Mouse (Mus musculus) urinary bladder, postnatal 36 days (tissue): ENCODE data around the gene Ercc1.

ENCODE experiments used
- DNase-seq, 2 experiments: peaks; one replicate each; pipeline ENCODE4 v3.0.0; 2022; ENCODE audit warnings: low spot score in 2 of 2, mixed read lengths in 1 of 2

Gene Ercc1

DNA sequence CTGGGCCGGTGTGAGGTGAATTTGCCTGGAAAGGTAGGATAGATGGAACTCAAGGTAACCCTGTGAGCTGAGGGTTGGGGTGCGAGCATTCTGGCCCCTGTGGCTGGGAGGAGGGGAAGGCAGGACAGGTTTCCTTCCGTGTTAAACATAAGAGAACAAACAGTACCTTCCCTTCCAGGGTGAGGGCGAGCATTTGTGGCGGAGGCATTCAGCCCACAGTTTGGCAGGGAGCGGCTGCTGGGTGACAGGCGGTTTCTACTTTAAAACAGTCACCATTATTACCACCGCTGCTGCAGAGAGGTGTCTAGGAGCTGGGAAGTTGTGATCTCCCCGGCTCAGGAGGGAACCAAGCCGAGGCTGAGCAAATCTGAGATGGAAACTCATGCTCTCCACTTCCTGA is 7.5 kb upstream of the Ercc1 start:
- no peak for DNase-seq

DNA sequence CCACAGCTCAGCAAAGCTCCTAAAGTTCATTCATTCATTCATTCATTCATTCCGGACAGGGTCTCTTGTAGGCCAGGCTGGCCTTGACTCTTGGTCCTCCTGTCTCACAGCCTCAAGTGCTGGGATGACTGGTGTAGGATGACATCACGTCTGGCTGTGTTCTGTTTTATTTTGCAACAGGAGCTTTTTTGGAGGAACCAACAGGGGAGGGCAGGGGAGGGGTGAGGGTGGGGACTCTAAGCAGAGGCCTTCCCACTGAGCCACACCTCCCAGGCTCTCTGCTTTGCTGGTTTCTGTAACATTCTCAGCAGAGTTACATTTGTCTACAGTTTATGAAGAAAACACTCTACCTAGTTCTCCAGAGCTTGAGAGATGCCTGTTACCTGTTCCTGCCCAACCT is 6.5 kb upstream of the Ercc1 start:
- no peak for DNase-seq

DNA sequence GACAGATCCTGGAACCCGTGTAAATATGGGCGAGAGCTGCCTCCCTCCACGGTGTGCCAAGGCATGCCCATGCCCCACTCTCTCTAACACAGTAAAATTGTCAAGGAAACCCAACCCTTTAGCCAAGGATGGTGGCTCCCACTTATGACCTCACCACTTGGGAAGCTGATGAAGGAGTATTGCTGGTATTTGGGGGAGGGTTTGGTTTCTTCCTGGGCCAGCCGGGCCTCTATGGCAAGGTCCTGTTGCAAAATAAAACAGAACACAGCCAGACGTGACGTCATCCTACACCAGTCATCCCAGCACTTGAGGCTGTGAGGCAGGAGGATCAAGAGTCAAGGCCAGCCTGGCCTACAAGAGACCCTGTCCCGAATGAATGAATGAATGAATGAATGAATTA is 6.0 kb upstream of the Ercc1 start:
- DNase-seq = no peak

DNA sequence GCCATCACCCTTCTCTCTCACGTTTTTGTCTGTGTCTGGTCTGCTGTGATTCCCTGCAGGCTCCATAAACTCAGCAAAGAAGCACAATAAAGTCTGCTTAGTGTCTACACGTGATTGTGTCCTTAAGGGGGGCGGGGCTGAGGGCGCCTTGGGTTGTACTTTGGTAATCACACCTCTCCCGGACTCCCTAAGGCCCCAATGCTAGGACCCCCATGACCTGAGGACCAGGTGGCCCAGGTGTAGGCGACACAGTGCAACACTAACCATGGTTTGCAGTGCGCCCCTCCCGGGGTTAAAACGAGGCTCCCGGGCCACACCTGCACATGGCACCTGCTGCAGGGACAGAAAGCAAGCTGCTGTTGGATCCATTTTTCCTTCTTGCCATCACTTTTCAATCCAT is 3.3 kb upstream of the Ercc1 start:
- DNase-seq = no peak

DNA sequence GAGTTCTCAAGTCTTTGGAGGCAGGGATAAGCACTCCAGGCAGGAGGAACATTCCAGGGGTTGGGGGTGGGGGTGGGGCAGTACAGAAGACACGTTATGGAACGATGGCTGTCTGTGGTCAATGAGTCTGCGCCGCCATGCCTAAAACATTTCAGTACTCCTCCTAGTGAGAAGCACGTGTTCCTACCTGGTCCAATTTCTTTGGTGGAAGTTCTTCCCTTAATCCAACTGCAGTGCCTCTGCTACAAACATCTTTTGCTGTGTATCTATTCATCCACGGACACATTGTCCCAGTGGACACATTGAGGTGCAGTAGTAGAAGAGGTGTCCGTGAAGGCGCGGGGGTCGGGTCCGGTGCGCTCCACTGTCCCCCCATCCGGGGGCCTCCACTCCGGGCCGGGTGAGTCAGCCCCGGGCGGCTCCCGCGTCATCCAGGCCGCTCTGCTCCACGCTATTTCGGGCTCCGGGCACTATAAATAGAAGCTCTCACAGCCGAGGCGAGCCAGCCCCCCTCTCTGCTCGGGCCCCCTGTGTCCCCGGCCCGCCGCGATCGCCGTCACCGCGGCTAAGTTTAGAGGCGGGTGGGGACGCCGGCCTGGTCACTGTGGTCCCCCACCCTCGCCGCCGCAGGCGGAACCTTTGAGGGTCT is 2.7 kb upstream of the Ercc1 start:
- no peak for DNase-seq

DNA sequence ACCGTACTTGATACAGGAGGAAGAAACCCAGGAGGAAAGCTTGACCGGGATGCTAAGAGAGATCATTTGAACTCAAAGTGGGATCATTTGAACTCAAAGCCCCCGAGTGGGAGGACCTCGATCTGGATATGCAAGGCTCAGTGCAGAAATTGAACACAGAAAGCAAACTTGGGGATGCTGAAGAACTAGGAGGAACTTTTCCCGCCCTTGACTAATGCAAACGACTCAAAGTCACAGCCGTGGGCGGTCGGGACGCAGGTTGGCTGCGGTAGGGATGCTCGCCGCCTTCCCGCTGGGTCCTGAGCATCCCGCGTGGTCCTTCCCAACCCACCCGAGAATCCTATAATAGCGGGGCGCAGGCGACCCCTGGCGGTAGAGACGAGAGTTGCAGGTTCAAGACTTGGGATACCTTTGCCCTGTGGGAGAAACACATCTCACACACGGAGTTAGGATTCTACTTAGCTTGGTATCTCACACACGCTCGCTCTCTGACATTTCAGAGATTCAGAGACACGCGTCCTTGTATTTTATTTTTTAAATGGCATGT is 2.0 kb upstream of the Ercc1 start:
- peak; percentile 81 to 86 for DNase-seq

DNA sequence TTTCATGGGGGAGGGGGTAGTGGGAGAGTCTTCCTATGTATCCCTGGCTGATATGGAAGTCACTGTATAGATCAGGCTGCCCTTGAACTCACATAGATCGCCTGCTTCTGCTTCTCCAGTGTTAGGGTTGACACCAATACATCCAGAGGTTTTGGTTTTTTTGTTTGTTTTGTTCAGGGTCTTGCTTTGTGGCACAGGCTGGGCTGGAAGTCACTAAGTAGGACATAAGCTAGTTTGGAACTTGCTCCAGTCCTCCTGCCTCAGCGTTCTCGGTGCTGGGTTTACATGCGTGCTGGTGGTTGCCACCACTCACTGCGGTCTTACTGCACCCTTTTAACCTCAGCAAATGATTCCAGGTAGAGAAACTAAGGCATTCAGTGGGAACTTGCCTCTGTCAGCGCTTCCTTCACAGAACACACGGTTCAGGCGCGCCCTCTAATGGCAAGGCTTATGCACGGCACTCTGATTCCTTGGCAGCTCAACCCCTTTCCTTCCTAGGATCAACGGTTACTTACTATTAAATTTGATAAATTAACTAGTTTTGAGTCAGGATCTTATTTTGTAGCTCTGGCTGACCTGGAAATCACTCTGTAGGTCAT is 1.3 kb upstream of the Ercc1 start:
- peak; percentile 62 to 68 for DNase-seq

DNA sequence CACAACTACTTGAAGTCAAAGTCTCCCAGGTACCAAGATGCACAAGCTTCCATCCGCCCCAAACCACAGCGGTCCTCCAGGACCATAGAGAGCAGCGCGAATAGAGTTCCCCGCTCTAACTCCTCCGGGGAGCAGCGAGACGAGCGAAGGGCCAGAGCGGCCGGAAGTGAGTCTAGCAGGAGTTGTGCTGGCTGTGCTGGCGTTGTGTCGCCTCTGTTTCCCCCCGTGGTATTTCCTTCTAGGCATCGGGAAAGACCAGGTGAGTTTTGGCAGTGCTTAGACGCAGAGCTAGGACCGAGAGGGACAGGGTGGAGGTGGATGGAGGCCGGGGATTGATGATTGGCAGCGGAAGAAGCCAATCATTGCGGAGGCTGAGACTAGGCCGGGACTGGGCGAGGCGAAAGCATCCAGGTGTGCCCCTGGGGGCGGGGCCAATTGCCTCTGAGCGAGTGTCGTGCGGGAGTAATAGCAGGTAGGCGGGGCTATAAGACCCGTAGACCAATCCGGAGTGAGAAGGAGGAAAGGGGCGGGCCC is 427 bp downstream of the Ercc1 start:
- peak; percentile 92 to 95 for DNase-seq

DNA sequence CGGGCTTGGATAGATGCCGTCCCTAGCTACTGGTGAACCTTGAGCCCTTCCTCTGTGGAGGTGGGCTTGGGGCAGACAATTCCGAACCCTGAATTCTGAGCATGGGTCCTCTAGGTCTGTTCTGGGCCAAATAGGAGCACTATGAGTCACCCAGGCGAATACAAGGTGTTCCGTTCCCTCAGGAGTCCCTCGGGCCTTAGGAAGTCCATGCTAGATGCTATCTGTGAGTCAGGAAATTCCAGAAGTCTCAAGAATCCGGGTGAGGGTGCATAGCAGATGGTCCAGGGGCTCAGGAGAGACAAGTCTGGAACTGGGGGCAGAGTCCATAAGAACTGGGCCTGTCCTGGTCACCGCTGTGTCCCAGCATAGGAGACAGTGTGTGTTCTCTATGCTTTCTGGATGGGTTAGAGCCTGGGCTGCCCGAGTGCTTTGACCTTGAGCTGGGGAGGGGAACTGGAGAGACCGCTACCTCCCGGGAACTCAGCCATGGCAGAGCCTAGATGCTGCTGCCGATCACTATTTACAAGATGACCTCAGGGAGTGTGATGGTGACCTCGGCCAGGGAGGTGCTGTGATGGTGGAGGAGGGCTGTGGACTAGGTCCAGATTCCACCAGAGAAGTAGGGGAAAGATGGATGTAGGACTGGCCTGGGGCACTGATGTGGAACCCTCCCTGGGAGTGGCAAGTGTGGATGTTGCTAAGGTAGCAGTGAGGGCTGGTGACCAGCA is 4.8 kb downstream of the Ercc1 start:
- no peak for DNase-seq

DNA sequence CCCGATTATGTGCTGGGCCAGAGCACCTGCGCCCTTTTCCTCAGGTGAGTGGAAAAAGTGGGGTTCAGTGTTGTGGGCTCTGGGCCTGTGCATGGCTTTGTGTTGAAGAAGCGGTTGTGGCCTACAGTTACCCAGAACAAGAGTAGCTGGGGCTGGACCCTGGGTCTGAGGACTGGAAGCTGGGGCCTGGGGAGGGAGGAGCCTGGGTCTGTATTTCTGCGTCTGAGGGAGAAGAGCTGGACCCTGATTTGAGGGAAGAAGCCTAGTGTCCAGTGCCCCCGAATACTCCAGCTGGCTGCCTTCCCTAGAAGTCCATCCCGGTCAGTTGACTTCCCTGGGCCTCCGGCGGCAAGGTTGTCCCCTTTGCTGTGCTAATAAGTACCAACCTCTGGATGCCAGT is 5.6 kb downstream of the Ercc1 start:
- no peak for DNase-seq

DNA sequence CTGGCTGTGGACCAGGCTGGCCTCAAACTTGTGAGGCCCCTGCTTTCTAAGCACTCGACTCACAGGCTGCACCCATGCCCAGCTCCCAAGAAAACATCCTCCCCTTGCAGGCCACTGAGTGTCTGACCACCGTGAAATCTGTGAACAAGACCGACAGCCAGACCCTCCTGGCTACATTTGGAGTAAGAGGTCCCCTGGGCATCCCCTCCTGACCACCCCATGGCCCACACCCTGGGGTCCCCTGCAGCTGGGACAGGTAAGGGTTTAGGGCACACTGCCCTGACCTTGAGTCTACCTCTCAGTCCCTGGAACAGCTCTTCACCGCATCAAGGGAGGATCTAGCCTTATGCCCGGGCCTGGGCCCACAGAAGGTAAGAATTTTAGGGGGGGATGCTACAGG is 10.4 kb downstream of the Ercc1 start:
- no peak for DNase-seq

DNA sequence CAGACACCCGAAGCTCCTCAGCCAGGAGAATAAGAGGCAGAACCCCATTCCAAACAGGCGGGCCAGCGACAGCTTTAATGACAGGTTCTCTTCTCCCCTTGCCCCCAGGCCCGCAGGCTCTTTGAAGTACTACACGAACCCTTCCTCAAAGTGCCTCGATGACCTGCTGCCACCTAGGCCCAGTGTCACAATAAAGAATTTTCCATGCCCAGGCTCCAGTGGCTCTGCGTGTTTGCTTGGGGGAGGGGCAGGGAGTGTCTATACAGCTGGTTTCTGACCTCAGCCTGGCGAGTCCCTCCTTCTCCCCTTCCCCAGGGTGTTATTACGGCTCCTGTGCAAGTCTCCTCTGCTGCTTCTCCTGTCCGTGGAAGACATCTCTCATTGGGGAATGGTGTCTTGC is 11.7 kb downstream of the Ercc1 start:
- no peak for DNase-seq

DNA sequence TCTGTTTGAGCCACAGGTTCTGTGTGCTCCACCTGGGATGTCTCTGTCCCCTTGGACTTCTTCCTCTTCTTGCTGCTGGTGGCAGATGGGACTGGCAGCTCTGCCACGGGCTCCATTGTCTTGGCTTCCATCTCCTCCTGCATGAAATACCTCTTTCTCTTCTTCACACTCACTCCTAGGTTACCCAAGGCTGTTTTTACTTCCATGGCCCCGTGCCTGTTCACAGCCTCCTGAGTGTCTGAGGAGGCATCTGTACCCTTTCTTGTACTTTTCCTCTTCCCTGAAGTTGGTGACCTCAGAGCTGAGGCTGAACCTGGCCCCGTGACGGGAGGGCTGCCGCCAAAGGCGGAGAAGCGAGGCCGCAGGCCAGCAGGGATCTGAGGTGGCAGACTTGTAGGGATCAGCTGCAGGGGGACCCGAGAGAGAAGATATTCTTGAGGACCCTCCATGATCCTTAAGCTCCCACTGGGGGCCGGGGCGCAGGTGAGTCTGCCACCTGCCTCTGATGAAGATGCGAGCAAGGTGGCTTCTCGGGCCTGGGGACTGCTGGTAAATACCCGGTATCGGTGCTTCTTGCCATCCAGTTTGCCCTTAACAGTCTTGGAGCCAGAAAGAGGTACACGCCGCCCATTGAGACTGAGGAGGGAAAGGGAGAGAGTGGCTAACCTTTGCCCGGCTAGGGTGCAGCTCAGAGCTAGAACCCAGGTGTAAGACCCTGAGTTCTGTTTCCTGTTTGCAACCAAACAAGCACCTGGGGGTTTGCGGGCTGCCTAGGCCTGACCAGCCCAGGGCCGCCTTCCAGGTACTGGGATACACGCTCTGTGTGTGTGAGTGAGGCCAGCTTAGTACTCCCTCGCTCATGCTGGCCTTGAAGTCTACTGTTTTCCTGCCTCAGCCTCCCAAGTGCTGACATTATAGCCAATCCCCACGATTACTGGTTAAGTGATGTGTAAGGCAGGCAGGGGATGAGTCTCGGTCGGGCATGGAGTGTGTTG is 13.1 kb downstream of the Ercc1 start:
- no peak for DNase-seq

DNA sequence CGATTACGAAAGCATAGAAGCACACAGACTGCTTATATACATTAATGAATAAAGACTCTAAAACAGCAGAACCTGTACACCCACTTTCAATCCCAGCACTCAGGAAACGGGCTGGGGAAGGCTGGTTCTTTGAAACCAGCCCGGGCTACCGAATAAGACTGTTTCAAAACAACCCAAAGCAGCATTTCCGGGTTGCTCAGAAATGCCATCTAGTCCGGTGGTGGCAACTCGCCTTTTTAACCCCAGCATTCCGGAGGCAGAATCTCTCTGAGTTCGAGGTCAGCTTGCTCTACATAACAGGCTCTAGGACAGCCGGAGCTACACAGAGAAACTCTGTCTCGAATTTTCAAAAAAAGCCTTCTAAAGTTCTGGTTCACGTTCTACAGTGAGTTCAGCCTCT is 14.1 kb downstream of the Ercc1 start:
- no peak for DNase-seq

DNA sequence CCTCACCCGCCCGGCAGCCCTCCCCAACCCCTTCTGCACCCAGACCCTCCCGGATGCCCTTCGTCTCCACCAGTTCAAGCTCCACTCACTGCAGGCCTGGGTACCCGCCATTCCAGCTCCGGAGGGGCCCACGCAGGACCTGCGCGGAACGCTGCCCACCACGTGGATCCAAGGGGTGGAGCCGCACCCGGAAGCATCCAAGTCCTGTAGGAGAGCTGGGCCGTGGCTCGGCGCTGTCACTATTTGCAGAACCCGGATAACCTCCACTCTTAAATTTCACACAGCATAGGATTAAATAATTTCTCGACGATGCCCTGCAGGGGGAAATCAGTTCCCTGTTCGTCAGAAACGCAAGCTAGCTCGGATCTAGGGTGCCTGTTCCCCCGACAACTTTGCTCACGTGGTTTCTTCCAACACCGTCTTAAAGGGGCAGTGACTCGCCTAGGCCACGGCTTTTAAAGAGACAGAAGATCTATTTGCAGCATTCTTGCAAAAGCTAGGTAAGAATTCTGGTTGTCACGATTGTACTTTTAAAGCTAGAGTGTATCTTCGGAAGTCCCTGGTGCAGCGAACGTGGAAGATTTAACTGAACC is 14.8 kb downstream of the Ercc1 start, which contains the start of the genes Cd3eap and Ppp1r13l:
Gene Cd3eap (minus strand): TSS at position 185 of the 593 bp plus-strand sequence.
Gene Ppp1r13l (plus strand): TSS at position 451 of the 593 bp plus-strand sequence.
- DNase-seq = peak; percentile 75 to 85

DNA sequence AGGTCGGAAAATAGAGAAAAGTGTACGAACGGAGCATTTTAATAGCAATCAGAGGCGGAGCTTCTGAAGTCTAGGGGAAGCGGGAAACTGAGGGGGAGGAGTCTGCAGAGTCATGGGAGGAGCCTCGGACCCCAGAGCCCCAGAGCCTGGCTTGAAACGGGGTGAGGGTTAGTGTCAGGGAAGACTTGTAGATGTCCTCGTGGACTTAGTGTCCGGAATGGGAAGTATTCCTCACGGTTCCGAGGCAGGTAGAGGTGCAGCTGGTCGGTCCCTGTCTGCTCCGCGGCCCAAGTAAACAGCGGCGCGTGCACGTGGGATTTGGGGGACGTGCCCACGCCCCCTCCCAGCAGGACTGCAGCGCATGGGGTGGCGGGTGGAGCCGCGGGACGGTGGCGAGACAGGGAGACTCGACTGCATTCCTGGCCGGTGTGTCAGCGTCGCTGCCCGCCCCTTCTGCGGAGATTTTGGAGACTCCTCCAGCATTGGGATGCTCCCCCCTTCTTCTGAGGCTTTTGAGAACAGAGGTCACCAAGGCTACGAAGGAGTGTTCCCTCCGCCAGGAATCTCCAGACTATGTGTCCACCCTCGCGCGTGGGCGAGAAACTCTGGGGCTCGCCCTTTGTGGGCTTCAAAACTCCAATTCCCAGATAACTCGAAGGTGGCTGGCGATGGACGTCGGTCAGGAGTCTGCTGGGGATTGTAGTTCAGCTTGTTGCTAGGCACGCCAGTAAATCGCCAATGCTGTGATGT is 15.5 kb downstream of the Ercc1 start:
- DNase-seq = peak; percentile 80 to 84

DNA sequence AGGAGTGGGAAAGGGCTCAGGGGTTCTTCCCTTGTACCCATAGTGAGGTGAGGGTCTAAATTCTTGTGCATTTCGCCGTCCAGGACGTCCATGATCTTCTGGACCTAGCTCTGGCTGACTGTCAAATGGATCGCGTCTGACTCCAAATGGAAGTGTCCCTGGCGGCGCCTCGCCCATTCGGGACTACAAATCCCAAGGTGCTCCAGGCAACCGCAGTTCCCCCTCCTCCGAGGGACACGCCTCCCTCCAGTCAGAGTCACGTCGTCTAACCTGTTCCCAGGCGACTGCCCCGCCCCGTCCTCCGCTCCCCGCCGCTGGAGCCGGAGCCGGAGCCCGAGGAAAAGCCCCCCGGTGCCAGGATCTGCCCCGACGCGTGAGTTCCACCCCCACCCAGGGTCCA is 16.4 kb downstream of the Ercc1 start:
- peak; percentile 92 to 94 for DNase-seq

DNA sequence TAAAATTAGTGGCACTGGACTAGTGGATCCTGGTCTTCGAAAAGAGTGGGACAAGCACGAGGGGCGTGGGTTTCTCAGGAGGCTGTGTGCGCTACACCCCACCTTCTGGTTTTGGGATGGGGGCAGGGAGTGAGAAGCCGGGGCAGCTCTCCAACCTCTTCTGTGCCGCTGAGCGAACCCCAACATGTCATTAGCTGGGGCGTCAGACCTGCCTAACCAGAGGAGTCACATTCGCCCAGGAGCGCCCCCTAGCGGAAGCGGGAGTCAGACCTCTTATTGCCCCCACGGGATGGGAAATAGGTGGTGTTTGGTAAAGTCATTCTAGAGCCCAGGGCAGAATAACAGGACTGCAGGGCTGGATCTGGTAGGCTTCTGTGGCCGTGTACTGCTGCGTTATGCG is 17.1 kb downstream of the Ercc1 start:
- DNase-seq = peak; percentile 83 to 88

DNA sequence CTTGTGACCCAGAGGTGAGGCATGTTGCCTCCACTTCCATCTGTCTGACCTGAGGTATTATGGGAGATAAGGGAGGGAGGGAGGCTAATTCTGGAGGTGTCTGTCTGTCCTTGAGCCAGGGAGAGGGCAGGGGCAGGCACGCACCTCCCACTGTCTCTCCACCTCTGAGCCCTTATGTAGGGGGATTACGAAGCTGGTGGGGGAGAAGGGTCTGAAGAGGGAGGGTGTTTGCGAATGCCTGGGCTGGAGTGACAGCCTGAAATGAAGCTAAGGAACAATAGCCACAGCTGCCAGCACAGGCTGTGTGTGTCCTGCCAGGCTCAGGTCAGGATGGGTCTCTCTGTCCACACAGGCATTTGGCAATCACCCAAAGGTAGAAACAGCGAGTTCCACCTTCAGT is 17.7 kb downstream of the Ercc1 start:
- DNase-seq = no peak

DNA sequence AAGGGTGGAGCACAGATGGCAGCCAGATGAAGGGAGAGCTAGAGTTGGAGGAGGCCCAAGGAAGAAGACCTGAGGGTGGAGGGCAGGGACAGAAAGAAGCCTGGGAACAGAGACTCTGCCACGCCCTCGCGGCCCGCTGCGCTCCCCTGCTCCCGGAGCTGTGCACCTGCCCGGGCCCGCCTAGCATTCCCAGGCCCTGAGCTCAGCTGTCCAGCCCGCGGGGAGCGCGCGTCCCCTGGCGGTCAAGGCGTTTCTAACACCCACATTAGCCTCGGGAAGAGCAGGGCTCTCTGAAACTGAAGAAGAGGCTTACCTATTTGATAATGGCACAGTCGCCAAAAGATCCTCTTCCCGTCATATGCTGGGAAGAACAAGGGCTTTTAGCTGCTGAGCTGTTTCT is 19.3 kb downstream of the Ercc1 start:
- peak; percentile 80 to 89 for DNase-seq
